Mouse (Mus musculus): ENCODE measurements around the gene Cmc1.
"Not testable (repeated sequence)": the region's sequence is repeated elsewhere in the genome, so short reads cannot be mapped to it uniquely, and the experiment has no call there.

Cmc1 gene

GRCm38 (mm10) chr9:118150429-118151220 lies 648 bp upstream of the Cmc1 start:
- in situ Hi-C loops (cut with MboI, MseI): no loop called here

- in situ Hi-C loops (cut with MboI, MseI): not testable (repeated sequence)
These were observed 9.6 kb downstream of the Cmc1 start for GRCm38 (mm10) chr9:118140356-118140755.

GRCm38 (mm10) chr9:118110360-118110710 lies 39.6 kb downstream of the Cmc1 start:
- in situ Hi-C loops (cut with MboI, MseI): no loop called here

DNA sequence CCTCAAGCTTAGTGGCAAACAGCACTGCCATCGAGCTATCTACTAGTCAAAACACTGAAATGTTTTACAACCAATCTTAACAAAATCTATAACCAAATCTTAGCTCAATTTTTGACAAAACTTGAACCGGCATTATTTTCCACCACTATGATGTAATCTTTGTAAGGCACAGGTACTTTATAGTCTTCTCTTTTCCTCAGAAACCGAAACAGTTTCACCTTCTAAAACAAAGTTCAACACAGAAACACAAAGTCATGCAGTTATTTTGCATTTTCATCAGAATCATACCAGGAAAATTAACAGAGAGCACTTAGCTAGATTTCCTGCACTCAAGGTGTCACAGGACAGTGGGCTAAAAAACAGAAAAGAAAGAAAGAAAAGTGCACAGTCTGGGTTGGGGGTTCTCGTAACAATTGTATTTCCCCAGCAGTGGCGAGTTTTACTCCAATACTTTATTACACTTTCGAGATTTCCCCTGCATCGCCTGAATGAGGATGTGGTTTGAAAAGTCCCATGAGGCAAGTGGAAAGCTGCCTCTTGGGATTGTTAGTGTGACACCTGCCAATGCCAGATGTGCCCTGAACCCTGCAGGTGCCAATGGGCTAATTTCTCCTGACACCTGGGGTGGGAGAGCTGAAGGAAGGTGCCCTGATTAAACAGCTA lies 40.1 kb downstream of the Cmc1 start:
- in situ Hi-C loops (cut with MboI, MseI): loop anchor here (5.0 kb wide), 1 partner anchor 47 kb away; no protein-coding TSS in a partner anchor

DNA sequence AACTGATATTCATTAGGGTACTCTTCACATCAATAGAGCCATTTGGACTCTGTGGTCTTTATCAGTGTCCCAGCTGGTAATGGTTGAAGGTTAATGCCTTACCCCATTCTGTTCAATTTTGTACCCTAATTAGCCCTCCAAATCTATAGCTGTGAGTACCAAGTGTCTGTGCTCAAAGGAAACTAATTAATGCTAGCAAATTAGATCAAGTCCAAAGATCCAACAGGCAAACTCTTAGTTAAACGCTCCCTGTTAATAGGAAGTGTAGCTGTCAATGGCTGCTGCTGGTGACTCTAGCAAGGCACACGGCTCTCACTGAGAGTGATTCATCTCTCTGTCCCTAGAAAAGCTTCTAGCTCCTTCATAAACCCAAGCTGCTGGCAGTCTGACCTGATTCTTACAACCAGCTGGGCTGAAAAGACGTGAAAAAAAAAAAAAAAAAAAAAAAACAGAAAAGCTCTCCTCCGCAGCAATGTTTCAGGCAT lies 41.4 kb downstream of the Cmc1 start:
- in situ Hi-C loops (cut with MboI, MseI): loop anchor here (5.0 kb wide), 1 partner anchor 49 kb away; no protein-coding TSS in a partner anchor

- in situ Hi-C loops (cut with MboI, MseI): no loop called here
These were observed 48.2 kb downstream of the Cmc1 start for GRCm38 (mm10) chr9:118101802-118102201.

DNA sequence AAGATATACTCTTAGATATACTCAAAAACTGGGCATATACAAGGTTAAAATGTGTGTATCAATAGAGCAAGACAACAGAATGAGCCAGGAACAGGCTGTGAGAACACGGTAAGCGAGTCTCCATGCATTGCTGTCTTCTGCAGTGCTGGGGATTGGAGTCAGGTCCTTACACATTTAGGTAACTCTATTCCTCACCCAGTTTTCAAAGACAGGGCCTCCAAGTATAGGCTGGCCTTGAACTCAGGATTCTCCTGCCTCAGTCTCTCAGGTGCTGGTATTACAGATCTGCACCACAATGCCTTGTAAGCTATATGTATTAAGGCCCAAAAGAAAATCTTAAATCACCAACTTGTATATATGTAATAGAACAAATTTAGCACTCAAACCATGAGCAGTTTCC lies 49.5 kb downstream of the Cmc1 start:
- in situ Hi-C loops (cut with MboI, MseI): no loop called here

DNA sequence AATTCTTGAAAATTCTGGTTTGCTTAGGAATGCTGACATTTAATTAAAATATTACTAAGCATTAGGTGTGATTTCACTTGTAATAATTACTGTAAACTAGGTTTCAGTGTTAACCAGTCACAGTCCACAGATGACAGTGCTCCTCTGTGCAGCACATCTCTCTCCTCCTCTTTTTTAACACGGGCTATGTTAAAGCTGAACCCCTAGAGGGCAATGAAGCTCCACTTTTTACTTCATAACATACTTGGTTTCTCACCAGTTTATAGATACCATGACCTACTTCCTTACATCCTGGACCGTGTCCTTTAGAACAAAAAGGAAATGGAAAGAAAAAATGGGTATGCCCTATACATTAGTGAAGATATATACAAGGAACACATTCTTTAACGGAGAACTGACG lies 50.6 kb downstream of the Cmc1 start:
- in situ Hi-C loops (cut with MboI, MseI): loop anchor here (10.0 kb wide), 1 partner anchor 395 kb away; no protein-coding TSS in a partner anchor

DNA sequence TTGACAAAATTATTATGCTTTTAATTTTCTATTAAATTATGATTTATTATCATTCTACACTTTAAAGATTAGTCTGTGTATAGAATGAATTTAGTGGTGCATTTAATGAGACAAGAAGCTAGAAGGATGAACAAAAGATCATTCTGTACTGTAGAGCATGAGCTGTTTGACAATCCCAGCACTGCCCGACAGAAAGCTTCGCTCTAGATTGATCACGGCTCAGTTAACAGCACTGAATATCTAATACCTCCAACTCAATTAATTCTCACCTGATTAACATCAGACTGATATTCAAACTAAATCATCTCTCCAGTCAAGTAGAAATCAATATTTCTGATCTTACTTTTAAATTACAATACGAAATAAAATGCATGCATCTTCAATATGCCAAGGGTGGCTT lies 66.1 kb downstream of the Cmc1 start:
- in situ Hi-C loops (cut with MboI, MseI): no loop called here

- in situ Hi-C loops (cut with MboI, MseI): no loop called here
These were observed 67.2 kb downstream of the Cmc1 start for GRCm38 (mm10) chr9:118082575-118083431.

- in situ Hi-C loops (cut with MboI, MseI): no loop called here
These were observed 76.6 kb downstream of the Cmc1 start for GRCm38 (mm10) chr9:118073358-118073757.

GRCm38 (mm10) chr9:118072101-118072500 lies 77.9 kb downstream of the Cmc1 start:
- in situ Hi-C loops (cut with MboI, MseI): no loop called here

GRCm38 (mm10) chr9:118071337-118071736 lies 78.6 kb downstream of the Cmc1 start:
- in situ Hi-C loops (cut with MboI, MseI): no loop called here

- in situ Hi-C loops (cut with MboI, MseI): no loop called here
These were observed 79.5 kb downstream of the Cmc1 start for GRCm38 (mm10) chr9:118070442-118070841.

- in situ Hi-C loops (cut with MboI, MseI): no loop called here
These were observed 90.9 kb downstream of the Cmc1 start for GRCm38 (mm10) chr9:118059101-118059500.

DNA sequence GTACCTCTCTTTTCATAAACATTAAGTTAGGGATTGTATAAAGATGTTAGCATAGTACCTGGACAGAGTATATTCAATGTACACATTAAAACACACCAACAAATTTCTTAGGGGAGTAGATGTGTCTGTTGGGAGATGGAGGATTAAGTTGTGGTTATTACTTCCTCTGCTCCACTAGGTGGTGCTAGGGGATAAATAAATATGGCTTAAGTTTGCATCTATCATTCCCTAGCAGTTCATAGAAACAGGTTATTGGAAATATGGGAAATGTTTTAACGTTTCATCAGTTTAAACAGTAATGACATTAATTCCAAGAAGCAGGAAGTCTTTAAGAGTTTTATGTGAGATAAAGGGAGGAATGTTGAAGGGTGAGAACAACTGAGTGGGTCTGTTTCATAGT lies 96.7 kb downstream of the Cmc1 start:
- in situ Hi-C loops (cut with MboI, MseI): loop anchor here (5.0 kb wide), 1 partner anchor 434 kb away; no protein-coding TSS in a partner anchor

DNA sequence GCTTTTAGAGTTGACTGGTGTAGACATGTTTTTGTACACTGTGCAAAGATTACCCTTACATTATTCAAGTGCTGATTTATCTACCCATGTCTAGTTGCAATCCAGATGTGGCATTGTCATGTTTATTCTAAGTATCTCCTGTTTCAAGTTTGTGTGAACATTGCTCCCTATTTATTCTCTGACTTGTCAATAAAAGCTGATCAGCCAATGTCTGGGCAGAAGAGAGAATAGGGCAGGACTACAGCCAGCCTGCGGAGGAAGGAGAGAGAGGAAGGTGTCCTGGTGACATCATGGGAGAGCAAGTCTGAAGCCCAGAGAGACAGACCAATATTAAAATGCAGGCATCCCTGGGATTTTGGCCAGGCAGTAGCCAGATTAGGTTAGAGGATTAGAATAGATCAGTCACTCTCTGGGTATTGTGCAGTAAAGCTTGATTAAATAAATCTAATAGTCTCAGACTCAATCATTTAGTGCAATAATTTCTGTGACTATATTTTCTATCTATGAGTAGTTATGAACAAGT lies 104.9 kb downstream of the Cmc1 start:
- in situ Hi-C loops (cut with MboI, MseI): no loop called here

DNA sequence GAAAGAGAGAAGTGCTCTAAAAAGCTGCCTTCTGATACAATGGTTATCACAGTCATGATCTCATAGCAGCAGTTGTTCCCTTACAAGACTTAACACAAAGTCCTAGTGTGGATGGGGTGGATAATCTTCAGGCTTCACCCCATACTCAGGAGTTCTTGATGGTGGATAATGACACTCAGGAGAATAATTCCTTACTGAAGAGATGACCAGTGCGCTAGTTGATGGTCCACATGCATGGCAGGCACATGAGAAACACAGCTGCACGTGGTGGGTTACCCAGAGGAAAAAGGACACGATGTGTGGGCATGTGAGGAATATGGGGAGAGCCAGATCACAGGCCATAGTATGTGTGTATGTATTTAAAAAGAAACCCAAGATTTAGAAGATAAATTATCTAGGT lies 106.4 kb downstream of the Cmc1 start:
- in situ Hi-C loops (cut with MboI, MseI): no loop called here

DNA sequence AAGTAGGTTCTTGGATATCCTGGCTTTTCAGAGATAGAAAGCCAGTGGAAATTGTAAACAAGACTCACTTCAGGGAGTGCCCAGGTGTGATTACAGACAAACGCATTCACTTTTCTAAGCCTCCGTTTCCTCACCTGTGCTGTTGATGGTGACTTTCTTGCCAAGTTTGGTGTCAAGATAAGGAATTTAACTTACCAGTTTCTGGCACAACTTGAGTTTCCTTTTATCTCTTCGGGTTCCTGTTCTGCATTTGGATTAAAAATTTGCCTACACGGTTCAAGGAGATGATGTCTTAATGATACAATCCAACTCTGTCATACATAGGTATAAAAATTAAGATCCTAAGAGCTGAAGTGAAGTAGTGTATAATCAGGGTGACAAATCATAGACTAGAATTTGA lies 107.2 kb downstream of the Cmc1 start:
- in situ Hi-C loops (cut with MboI, MseI): no loop called here

GRCm38 (mm10) chr9:118041646-118042045 lies 108.3 kb downstream of the Cmc1 start:
- in situ Hi-C loops (cut with MboI, MseI): no loop called here

GRCm38 (mm10) chr9:118041022-118041400 lies 109.0 kb downstream of the Cmc1 start:
- in situ Hi-C loops (cut with MboI, MseI): no loop called here
